Mouse (Mus musculus): Measurements from ENCODE around the gene Xrcc6. TPM values are rescaled to one million over a fixed set of nuclear protein-coding genes. Genes with fewer than 3 reads are reported as not detected.

Xrcc6 gene
- total RNA-seq, 2 experiments from 2014 or later = 26.2 to 28.6 TPM

DNA sequence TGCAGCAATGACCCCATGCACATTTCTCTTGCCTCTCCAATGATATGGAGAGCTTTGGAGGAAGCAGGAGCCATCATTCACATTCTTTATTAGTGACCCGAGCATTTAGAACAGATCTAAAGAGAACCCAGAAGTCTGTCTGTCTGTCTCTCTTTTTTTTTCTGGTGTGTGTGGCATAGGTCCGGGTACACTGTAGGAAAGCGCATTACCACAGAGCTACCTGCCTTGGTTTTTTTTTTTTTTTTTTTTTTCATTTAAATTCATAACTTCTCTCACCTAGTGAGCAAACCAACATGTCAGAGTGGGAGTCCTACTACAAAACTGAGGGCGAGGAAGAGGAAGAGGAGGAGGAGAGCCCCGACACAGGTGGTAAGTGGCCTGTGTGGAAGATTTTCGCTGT is 29.2 kb downstream of the Xrcc6 start:
- DNase-seq (ENCODE audit: low spot score in 2 of 2) = no peak

DNA sequence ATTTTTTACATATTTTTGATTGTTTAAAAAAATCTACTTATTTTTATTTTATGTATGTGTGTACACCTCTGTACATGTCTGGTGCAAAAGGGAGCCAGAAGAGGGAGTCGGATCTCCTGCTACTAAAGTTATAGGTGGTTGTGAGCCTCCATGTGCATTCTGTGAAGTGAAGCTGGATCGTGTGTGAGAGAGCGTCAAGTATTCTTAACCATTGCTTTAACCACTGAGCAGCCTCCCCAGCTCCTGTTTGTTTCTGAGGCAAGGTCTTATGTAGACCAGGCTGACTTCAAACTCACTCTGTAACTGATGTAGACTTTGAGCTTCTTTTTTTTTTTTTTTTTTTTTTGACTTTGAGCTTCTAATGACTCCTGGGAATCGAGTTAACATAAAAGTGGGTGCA is 29.8 kb downstream of the Xrcc6 start:
- DNase-seq (ENCODE audit: low spot score in 2 of 2) = no peak

- DNase-seq (ENCODE audit: low spot score in 2 of 2) = no peak
Measured at GRCm38 (mm10) chr15:82019288-82019687, 31.7 kb downstream of the Xrcc6 start.

GRCm38 (mm10) chr15:82022535-82023088 is 35.0 kb downstream of the Xrcc6 start:
- DNase-seq (ENCODE audit: low spot score in 2 of 2) = no peak

DNA sequence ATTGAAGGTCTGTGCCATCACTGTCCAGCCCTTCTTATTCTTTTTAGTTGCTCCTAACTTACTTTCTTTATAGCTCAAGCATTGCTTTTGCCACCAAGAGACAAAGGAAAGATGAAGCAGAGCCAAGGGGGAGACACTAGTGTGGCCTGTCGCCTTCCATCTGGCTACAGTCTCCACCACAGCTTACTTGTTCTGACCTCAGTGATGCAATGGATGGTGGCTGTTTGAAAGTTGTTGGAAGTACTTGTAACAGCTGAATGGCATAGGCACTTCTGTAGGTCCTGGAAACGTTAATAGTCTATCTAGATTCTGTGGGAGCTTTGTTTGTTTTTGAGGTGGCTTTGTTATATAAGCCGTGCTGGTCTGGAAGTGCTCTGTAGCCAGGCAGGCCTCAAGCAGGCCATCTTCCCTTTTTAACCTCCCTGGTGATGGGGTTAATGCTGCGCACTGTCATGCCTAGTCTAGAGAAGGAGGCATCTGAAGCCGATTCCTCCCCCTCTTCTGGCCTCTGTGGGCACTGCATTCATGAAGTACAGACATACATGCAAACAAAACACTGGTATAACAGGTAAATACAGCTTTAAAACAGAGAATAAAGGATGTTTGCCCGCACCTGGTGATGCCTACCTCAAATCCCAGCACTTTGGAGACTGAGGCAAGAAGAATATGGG is 36.5 kb downstream of the Xrcc6 start:
- DNase-seq (ENCODE audit: low spot score in 2 of 2) = no peak

DNA sequence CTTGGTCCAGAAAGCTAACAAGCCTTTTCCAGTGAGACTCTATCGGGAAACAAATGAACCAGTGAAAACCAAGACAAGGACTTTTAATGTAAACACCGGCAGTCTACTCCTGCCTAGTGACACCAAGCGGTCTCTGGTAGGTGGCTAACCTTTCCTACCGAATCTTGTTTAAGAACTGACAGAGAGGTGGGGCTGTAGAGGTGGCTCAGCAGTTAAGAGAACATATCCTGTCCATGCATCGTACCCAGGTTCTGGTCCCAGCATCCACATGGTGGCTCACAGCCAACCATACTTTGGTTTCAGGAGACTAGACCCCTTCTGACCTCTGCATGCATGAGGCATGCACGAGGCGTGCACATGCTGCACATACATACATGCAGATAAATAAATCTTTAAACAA is 39.6 kb downstream of the Xrcc6 start:
- no peak for DNase-seq (ENCODE audit: low spot score in 2 of 2)

DNA sequence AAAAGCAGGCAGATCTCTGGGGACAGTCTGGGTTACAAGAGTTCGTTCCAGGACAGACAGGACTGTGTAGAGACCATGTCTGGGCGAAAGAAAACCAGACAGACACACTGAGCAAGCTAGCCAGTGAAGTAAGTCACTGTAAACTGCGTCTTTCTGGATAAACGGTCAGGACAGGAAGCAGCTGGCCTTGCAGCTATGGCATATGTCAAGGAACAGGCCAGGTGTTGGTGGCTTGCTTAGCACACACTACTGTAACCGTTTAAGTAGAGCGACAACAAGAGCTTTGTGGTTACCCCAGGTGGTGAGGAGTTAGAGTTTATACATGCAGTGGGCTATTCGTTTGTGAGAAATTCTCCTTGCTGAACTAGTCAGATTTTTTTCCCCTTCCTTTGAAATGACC is 40.1 kb downstream of the Xrcc6 start:
- no peak for DNase-seq (ENCODE audit: low spot score in 2 of 2)

DNA sequence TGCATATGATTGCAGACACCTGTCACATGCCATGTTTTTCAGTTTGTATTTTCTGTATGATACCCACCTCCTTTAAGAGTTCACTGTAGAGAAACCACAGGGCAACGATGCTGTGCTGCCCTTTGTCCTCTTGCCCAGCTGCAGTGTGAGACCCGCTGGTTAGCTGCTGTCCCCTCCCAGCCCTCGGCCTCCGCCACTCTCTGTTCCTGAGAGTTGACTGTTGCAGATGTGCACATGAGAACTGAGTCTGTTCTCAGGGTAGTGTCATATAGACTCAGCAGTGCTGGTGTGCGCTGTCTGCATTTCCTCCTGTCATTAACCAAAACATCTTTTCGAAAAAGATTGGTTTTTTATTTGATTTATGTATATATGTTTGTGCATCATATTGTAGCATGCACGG is 44.8 kb downstream of the Xrcc6 start:
- DNase-seq (ENCODE audit: low spot score in 2 of 2) = no peak

GRCm38 (mm10) chr15:82033762-82034161 is 46.1 kb downstream of the Xrcc6 start, which contains the start of gene Desi1:
Gene Desi1, minus strand, starts transcription at chr15:82033862.
- DNase-seq (ENCODE audit: low spot score in 2 of 2) = no peak

DNA sequence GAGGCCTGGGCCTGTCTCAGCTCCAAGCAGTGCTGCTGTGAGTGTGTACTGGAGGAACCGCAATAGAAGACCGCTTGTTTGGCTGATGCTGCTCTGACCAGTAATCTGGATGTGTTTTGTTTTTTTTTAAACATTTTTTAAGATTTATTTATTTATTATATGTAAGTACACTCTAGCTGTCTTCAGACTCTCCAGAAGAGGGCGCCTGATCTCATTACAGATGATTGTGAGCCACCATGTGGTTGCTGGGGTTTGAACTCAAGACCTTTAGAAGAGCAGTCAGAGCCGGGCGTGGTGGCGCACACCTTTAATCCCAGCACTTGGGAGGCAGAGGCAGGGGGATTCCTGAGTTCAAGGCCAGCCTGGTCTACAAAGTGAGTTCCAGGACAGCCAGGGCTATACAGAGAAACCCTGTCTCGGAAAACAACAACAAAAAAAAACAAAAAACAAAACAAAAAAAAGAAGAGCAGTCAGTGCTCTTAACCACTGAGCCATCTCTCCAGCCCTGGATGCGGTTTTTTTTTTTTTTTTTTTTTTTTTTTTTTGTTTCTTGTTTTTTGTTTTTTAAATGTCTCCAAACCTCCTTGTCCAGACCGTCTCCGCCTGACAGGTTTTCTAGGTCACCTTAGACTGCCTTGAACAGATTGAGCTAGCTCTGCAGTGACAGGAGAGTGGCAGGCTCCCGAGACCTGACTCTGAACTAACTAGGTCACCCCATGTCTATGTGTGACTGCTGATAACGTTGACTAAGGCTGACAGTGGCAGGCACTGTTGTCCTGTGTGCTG is 48.5 kb downstream of the Xrcc6 start:
- no peak for DNase-seq (ENCODE audit: low spot score in 2 of 2)

DNA sequence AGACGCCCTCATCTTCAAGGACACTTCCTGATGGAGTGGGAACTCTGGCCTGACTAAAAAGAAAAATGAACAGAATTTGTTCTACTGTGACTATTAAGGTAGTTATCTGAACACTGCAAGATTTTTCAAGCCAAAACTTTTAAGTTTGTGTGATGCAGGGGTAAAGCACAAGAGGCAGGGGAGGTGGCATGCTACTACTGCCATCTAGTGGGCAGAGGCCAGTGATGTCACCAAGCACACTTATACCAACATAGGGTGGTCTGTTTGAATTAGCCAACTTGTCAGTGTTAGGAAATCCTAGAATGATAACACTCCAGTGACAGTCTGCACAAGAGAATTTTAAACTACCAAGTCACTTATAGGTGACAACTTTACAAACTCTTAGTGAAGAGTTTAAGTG is 53.0 kb downstream of the Xrcc6 start:
- no peak for DNase-seq (ENCODE audit: low spot score in 2 of 2)

DNA sequence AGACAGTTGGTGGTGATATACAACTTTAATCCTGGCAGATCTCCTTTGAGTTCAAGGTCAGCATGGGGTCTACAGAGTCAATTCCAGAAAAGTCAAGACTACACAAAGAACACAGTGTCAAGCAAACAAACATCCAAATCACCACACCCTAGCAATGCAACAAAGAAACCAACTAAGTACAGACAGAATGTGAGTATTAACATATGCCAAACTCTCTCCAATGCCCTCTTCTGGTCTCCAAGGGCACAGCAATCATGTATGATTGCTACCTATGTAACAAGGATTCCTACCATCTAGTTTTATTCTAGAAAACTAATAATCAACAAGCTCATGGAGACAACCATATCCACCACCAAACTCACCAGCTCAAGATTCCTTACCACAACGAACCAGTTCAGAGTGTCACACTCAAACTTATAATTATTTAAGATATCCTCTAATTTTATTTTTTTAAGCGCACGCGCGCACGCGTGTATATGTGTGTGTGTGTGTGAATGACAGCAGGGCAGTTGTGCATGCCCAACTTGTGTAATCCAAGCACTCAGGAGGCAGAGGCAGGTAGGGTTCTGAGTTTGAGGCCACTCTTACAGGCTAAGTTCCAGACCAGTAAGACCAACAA is 56.6 kb downstream of the Xrcc6 start:
- DNase-seq (ENCODE audit: low spot score in 2 of 2) = no peak

GRCm38 (mm10) chr15:82046246-82046891 is 58.7 kb downstream of the Xrcc6 start:
- DNase-seq (ENCODE audit: low spot score in 2 of 2) = no peak

DNA sequence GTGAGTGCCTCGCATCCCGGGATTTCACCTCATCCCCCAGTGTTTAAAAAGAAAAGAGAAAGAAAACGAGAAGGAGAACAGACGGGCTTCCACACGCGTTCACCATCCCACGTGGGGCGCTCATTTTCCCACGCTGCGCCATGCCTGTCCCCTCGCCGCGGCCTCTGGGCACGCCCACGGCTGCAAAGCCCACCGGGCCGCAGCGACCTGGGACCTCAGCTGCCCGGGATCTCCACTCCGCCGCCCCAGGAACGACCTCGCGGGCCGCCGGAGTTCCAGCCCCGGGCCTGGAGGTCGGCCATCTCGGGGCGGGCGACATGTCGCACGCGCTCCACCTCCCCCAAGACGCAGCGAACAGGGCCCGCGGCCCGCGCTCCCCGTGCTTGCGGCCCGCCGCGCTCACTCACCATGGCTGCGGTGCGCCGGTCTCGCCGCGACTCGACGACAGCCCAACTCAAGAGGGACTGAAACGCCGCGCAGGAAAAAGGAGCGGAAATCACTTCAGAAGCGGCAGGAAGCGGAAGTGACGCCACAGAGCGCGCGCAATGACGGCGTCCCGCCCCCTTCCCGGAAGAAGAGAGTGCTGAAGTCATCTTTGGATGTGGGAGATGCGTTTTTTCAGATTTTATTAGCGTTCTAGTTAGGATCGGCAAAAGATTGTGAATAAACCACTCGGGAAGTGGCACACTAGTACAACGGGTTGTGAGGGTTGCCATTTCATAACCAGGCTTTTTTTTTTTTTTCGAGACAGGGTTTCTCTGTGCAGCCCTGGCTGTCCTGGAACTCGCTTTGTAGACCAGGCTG is 59.6 kb downstream of the Xrcc6 start, which contains the start of gene Snu13:
Snu13 (minus strand) TSS at position 519 of the 804 bp plus-strand sequence.
- peak; percentile 82 to 93 for DNase-seq (ENCODE audit: low spot score in 2 of 2)

- no peak for DNase-seq (ENCODE audit: low spot score in 2 of 2)
Measured at GRCm38 (mm10) chr15:82052544-82052943, 64.9 kb downstream of the Xrcc6 start.

GRCm38 (mm10) chr15:82058719-82059201 is 71.1 kb downstream of the Xrcc6 start, which contains the start of gene 4930407I10Rik:
Gene 4930407I10Rik, plus strand, starts transcription at chr15:82059151.
- DNase-seq (ENCODE audit: low spot score in 2 of 2) = no peak

- no peak for DNase-seq (ENCODE audit: low spot score in 2 of 2)
Measured at GRCm38 (mm10) chr15:82063909-82064308, 76.3 kb downstream of the Xrcc6 start.

DNA sequence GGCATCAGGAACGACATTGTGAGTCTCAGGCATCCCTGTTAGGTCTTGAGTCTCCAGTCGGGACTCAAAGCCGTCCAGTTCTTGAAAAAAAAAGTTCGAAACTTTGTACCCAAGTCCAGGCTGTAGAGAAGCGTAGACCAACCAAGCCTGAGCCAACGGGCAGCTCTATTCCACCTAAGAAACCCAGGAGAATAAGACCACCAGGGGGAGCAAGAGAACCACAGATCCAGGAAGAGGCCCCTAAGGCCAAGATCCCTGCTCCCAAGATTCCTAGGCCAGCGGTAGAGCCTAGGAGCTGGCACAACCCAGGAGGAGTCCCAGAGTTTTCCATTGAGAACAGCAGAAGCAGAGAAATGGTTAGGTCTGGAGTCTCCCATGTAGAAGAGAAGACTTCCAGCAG is 77.9 kb downstream of the Xrcc6 start:
- peak; percentile 60 to 72 for DNase-seq (ENCODE audit: low spot score in 2 of 2)

GRCm38 (mm10) chr15:82069898-82070297 is 82.3 kb downstream of the Xrcc6 start, which contains the start of gene Mei1:
Gene Mei1, plus strand, starts transcription at chr15:82069996.
- no peak for DNase-seq (ENCODE audit: low spot score in 2 of 2)

DNA sequence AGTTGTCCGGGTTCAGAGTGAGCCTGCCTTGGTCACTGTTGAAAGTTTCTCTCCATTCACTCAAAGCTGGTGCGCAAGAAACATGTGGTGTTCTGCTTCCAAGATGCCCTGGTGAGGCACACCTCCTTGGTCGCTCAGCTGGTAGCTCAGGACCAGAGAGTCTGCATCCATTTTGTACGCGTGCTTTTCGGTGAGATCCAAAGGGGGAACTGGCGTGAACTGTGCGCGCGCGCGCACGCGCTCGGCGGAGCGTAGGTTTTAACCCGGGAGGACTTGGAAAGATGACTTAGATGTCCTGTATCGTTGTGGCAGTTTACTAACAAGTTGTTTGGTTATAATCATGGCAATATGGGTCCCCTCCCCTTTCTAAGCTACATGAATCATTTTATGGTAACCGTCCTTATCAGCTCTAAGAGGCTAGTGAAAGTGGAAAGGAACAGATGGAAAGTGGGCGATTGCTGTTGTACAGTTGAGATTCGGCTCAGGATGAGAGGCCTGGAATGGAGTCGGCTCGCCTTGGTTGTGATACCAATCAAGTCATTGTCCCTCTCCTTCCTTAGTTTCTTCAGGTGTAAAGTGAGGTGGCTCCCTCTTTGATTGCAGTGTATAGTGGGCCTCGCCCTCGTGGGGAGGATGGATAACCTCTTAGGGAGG is 84.3 kb downstream of the Xrcc6 start:
- no peak for DNase-seq (ENCODE audit: low spot score in 2 of 2)
